ENCODE assay signal across 8 mouse cellular contexts in the genomic region with DNA sequence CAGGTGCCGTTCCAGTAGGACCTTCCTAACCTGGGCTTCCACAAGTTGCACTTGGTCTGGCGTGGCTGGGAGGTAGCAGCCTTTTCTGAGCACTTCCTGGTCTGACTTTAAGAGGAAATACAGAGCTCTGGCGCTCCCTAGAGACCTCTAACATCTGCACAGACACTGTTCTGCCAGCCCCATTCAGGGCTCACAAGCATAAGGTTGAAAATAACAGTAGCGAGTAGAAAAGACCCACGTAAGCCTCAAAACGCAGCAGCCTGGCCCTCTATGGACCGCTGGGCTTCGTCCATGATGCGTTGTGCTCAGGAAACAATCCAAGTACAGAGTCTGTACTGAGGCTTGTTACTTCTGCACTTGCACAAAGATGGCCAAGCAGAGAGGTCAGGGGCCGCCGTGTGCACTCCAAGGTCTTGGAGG. TPM values are rescaled to one million over a fixed set of nuclear protein-coding genes. Genes with fewer than 3 reads are reported as not detected.
DNase-seq lines count a peak whose midpoint lies in the region; ATAC-seq lines count a peak whose summit lies in the region.

No protein-coding gene starts in this region.

- no peak overlapping the region for H3K4me2 ChIP-seq in forebrain, embryonic 14.5 days (ENCODE audit: low read length)
- H3K4me2 ChIP-seq in forebrain, embryonic 12.5 days: no peak overlapping the region
- no peak overlapping the region for H3K4me2 ChIP-seq in embryonic facial prominence, embryonic 14.5 days (ENCODE audit: low read depth, low read length)
- H3K4me2 ChIP-seq in kidney, embryonic 15.5 days: peak overlapping the region; percentile 31

- no peaks in the 10 kb centered on the region for H3K36me3 ChIP-seq in forebrain, embryonic 14.5 days (ENCODE audit: control insufficient read depth, insufficient read depth, low read length)
- H3K36me3 ChIP-seq in forebrain, embryonic 12.5 days (replicated peaks): no peaks in the 10 kb centered on the region
- no peaks in the 10 kb centered on the region for H3K36me3 ChIP-seq in embryonic facial prominence, embryonic 14.5 days (ENCODE audit: control insufficient read depth, insufficient read depth, low read length)
- H3K36me3 ChIP-seq in kidney, embryonic 15.5 days: no peaks in the 10 kb centered on the region

- no peaks in the 10 kb centered on the region for H3K4me1 ChIP-seq in forebrain, embryonic 14.5 days (ENCODE audit: control insufficient read depth, insufficient read depth, low read length)
- no peaks in the 10 kb centered on the region for H3K4me1 ChIP-seq in forebrain, embryonic 12.5 days
- peaks cover 7% of the 10 kb centered on the region for H3K4me1 ChIP-seq in embryonic facial prominence, embryonic 14.5 days (ENCODE audit: control insufficient read depth, insufficient read depth, low read length)
- H3K4me1 ChIP-seq in kidney, embryonic 15.5 days: peaks cover 29% of the 10 kb centered on the region

- H3K9ac ChIP-seq in forebrain, embryonic 14.5 days (ENCODE audit: low read length): no peak overlapping the region
- H3K9ac ChIP-seq in forebrain, embryonic 12.5 days: no peak overlapping the region
- H3K9ac ChIP-seq in embryonic facial prominence, embryonic 14.5 days (ENCODE audit: low read depth, low read length): no peak overlapping the region
- H3K9ac ChIP-seq in kidney, embryonic 15.5 days: no peak overlapping the region

- WGBS in forebrain, embryonic 14.5 days: 40% methylated on average over 11 of the region's 11 CpGs
- WGBS in forebrain, embryonic 12.5 days: 38% methylated on average over 11 of the region's 11 CpGs
- 18% methylated on average over 11 of the region's 11 CpGs for WGBS in embryonic facial prominence, embryonic 14.5 days
- WGBS in kidney, embryonic 15.5 days: 29% methylated on average over 11 of the region's 11 CpGs

- H3K9me3 ChIP-seq in forebrain, embryonic 14.5 days (replicated peaks; ENCODE audit: control insufficient read depth, low read length): no peaks in the 10 kb centered on the region
- no peaks in the 10 kb centered on the region for H3K9me3 ChIP-seq in forebrain, embryonic 12.5 days
- no peaks in the 10 kb centered on the region for H3K9me3 ChIP-seq in embryonic facial prominence, embryonic 14.5 days (ENCODE audit: control insufficient read depth, low read length)
- no peaks in the 10 kb centered on the region for H3K9me3 ChIP-seq in kidney, embryonic 15.5 days (replicated peaks)

- ATAC-seq in forebrain, embryonic 14.5 days: no peak
- ATAC-seq in forebrain, embryonic 12.5 days (ENCODE audit: low FRiP score): no peak
- no peak for ATAC-seq in embryonic facial prominence, embryonic 14.5 days (ENCODE audit: low read depth)
- ATAC-seq in kidney, embryonic 15.5 days (replicated peaks; ENCODE audit: low FRiP score): 0 out of 2 replicates have a peak, but pooled peaks have one; percentile 61

- H3K4me3 ChIP-seq in forebrain, embryonic 14.5 days (ENCODE audit: low read depth, low read length): no peak overlapping the region
- no peak overlapping the region for H3K4me3 ChIP-seq in forebrain, embryonic 12.5 days (replicated peaks)
- H3K4me3 ChIP-seq in embryonic facial prominence, embryonic 14.5 days (ENCODE audit: low read depth, low read length): no peak overlapping the region
- H3K4me3 ChIP-seq in kidney, embryonic 15.5 days (replicated peaks): no peak overlapping the region

- peak; percentile 35 for DNase-seq in forebrain, embryonic 14.5 days (ENCODE audit: low spot score)
- peak; percentile 17 to 20 for DNase-seq in CD8-positive naive resting alpha-beta T cell, adult 2 months (ENCODE audit: low read depth in 2 of 2, low spot score in 2 of 2)
- peak; percentile 78 for DNase-seq in embryonic facial prominence, embryonic 14.5 days (ENCODE audit: low spot score)
- peak; percentile 51 to 68 for DNase-seq in lung, postnatal 4 days
- DNase-seq in thymus, postnatal 25 days: peak; percentile 50
- DNase-seq in testis, postnatal 14 days (ENCODE audit: low spot score): no peak

- H3K27ac ChIP-seq in forebrain, embryonic 14.5 days (ENCODE audit: low read depth, low read length): no peak overlapping the region
- H3K27ac ChIP-seq in forebrain, embryonic 12.5 days: no peak overlapping the region
- H3K27ac ChIP-seq in embryonic facial prominence, embryonic 14.5 days (replicated peaks; ENCODE audit: low read depth, low read length): no peak overlapping the region
- H3K27ac ChIP-seq in kidney, embryonic 15.5 days: no peak overlapping the region

- no peaks in the 10 kb centered on the region for H3K27me3 ChIP-seq in forebrain, embryonic 14.5 days (replicated peaks; ENCODE audit: control insufficient read depth, insufficient read depth, low read length)
- H3K27me3 ChIP-seq in forebrain, embryonic 12.5 days: no peaks in the 10 kb centered on the region
- H3K27me3 ChIP-seq in embryonic facial prominence, embryonic 14.5 days (replicated peaks; ENCODE audit: control insufficient read depth, insufficient read depth, low read length): no peaks in the 10 kb centered on the region
- no peaks in the 10 kb centered on the region for H3K27me3 ChIP-seq in kidney, embryonic 15.5 days

RNA-seq across cellular contexts. Expression of a gene that starts 10.6 kb away (rescaled TPM):
- 0.97 and 1.1 TPM in 2 replicates for polyA plus RNA-seq in forebrain, embryonic 14.5 days (2014; fragmentation: Nextera tagmentation; extraction: Ambion mirVana)
- polyA plus RNA-seq in forebrain, embryonic 12.5 days (2016; fragmentation: Nextera tagmentation; extraction: Ambion mirVana): 1.2 and 1.4 TPM in 2 replicates
- polyA plus RNA-seq in embryonic facial prominence, embryonic 14.5 days (2014; fragmentation: Nextera tagmentation; extraction: Ambion mirVana): 3.6 and 4.5 TPM in 2 replicates
- polyA plus RNA-seq in kidney, embryonic 15.5 days (2015; fragmentation: Nextera tagmentation; extraction: Ambion mirVana): 5.3 and 6.0 TPM in 2 replicates
